Mouse (Mus musculus) lung, adult 2 months (tissue): ENCODE measurements around the gene Ctsl. TPM values are rescaled to one million over a fixed set of nuclear protein-coding genes. Genes with fewer than 3 reads are reported as not detected.

Experiments used
- DNase-seq: peaks from one replicate; pipeline ENCODE4 v3.0.0; 2022
- H3K4me1 ChIP-seq: fragments of 200-500 bp; 2 replicates; pipeline ENCODE4 v1.6.1; 2011; ENCODE audit warnings: low read length; ENCODE audit not compliant: control insufficient read depth, insufficient read depth
- H3K4me3 ChIP-seq: fragments of 200-500 bp; replicated peaks from 2 replicates; pipeline ENCODE3; 2011; ENCODE audit warnings: low read depth, mild to moderate bottlenecking, control low read depth, low read length; ENCODE audit errors: extremely low read depth
- CTCF ChIP-seq: fragments of 200-500 bp; IDR thresholded peaks from 2 replicates; pipeline ENCODE4 v1.5.1; 2011; ENCODE audit warnings: mild to moderate bottlenecking, low read length, control low read depth; ENCODE audit not compliant: insufficient read depth
- POLR2A ChIP-seq: fragments of 200-500 bp; IDR thresholded peaks from 2 replicates; pipeline ENCODE4 v1.6.1; 2011; ENCODE audit warnings: low read depth, mild to moderate bottlenecking, control low read depth, low read length, borderline replicate concordance; ENCODE audit errors: extremely low read depth
- whole genome bisulfite sequencing: fragments of 180-500 bp; shearing (Covaris S2); methylation state at CpG from one replicate; pipeline ENCODE4 v1.1.7; 2018; 5-methylcytosine and 5-hydroxymethylcytosine counted together
- polyA plus RNA-seq: library from polyadenylated mRNA; depleted of rRNA; stranded (reverse); fragments of >200 nt; gene quantifications from 2 replicates; pipeline ENCODE4 v1.2.3, GENCODE M21; 2012; rRNA removed

Ctsl gene
- 62.8 and 98.1 TPM in 2 replicates for polyA plus RNA-seq

- Histone ChIP-seq H3K4me3 (peak within 1 kb of the TSS; percentile 65), H3K4me1 (peaks cover 6% of the 10 kb centered on the region; the same call in 1 of the 2 replicates)
- peak; percentile 95 for DNase-seq
- TF ChIP-seq CTCF (no peak), POLR2A (peak; percentile 96)
- WGBS, result under 1% methylated on average over 43 of the region's 43 CpGs
Observed at GRCm38 (mm10) chr13:64370173-64370940, at the start of gene Ctsl. TSS of gene Ctsl (minus strand) at chr13:64370890.

- Histone ChIP-seq H3K4me1 (no peaks in the 10 kb centered on the region; the same call in 1 of the 2 replicates), H3K4me3 (no peak overlapping the region)
- TF ChIP-seq CTCF (no peak), POLR2A (no peak)
- WGBS, result 46% methylated on average over 5 of the region's 5 CpGs
- no peak for DNase-seq
Observed at GRCm38 (mm10) chr13:64416955-64417601, 46.4 kb upstream of the Ctsl start.

- H3K4me3 ChIP-seq, result no peak overlapping the region
- TF ChIP-seq CTCF, result no peak
- TF ChIP-seq POLR2A, result no peak
- DNase-seq, result no peak
- WGBS, result 88% methylated on average over 2 of the region's 2 CpGs
- H3K4me1 ChIP-seq, result no peaks in the 10 kb centered on the region
Observed at GRCm38 (mm10) chr13:64415659-64416058, 45.0 kb upstream of the Ctsl start.

GRCm38 (mm10) chr13:64412752-64413257 lies 42.1 kb upstream of the Ctsl start:
- H3K4me1 ChIP-seq, result no peaks in the 10 kb centered on the region
- no peak for DNase-seq
- TF ChIP-seq POLR2A (no peak), CTCF (no peak)
- H3K4me3 ChIP-seq, result no peak overlapping the region
- WGBS, result 68% methylated on average over 2 of the region's 2 CpGs

GRCm38 (mm10) chr13:64411282-64411681 lies 40.6 kb upstream of the Ctsl start:
- DNase-seq, result no peak
- H3K4me3 ChIP-seq, result no peak overlapping the region
- no peaks in the 10 kb centered on the region for H3K4me1 ChIP-seq
- WGBS, result 79% methylated on average over 2 of the region's 2 CpGs
- no peak for TF ChIP-seq POLR2A
- no peak for TF ChIP-seq CTCF

GRCm38 (mm10) chr13:64410604-64411003 lies 39.9 kb upstream of the Ctsl start:
- TF ChIP-seq POLR2A (no peak), CTCF (no peak)
- Histone ChIP-seq H3K4me1 (no peaks in the 10 kb centered on the region), H3K4me3 (no peak overlapping the region)
- no peak for DNase-seq
- 71% methylated on average over 5 of the region's 5 CpGs for WGBS

GRCm38 (mm10) chr13:64407992-64408391 lies 37.3 kb upstream of the Ctsl start:
- TF ChIP-seq POLR2A (no peak), CTCF (no peak)
- 81% methylated on average over 5 of the region's 5 CpGs for WGBS
- DNase-seq, result no peak
- H3K4me3 ChIP-seq, result no peak overlapping the region
- no peaks in the 10 kb centered on the region for H3K4me1 ChIP-seq

GRCm38 (mm10) chr13:64405550-64405949 lies 34.9 kb upstream of the Ctsl start:
- no peak for TF ChIP-seq CTCF
- TF ChIP-seq POLR2A, result no peak
- Histone ChIP-seq H3K4me1 (no peaks in the 10 kb centered on the region), H3K4me3 (no peak overlapping the region)
- 63% methylated on average over 6 of the region's 6 CpGs for WGBS
- DNase-seq, result no peak

GRCm38 (mm10) chr13:64403519-64403918 lies 32.8 kb upstream of the Ctsl start:
- 45% methylated on average over 3 of the region's 3 CpGs for WGBS
- no peak for DNase-seq
- TF ChIP-seq POLR2A (no peak), CTCF (no peak)
- H3K4me1 ChIP-seq, result no peaks in the 10 kb centered on the region
- H3K4me3 ChIP-seq, result no peak overlapping the region
